In genomic region chr17:5101157-5101556, GRCm38 (mm10) we compare ENCODE assay signal across 17 mouse cellular contexts.
A peak's percentile ranks its signal among the peaks of the same experiment; 100 is the strongest.
DNase-seq lines count a peak whose midpoint lies in the region; ATAC-seq and TF ChIP-seq lines count a peak whose summit lies in the region.
"Had no signal": no experiment of that assay in that cellular context is flagged by ENCODE, and none has a peak within 500 bp of the region (broad histone marks: within the 10 kb centered on the region; RNA-seq: fewer than 3 reads in every experiment).

No protein-coding gene starts in this region.

- no peak overlapping the region for H3K9ac ChIP-seq in lung, embryonic 14.5 days
- H3K9ac ChIP-seq: neural tube, embryonic 12.5 days had no signal

- H3K27ac ChIP-seq in lung, embryonic 14.5 days (ENCODE audit: low read depth): peak overlapping the region; percentile 48; the same call in 1 of the 2 replicates
- H3K27ac ChIP-seq: heart, adult 2 months; limb, embryonic 10.5 days; neural tube, embryonic 12.5 days had no signal

- H3K4me2 ChIP-seq in lung, embryonic 14.5 days: no peak overlapping the region
- H3K4me2 ChIP-seq: neural tube, embryonic 12.5 days had no signal

- no peak for TF ChIP-seq CTCF in lung, embryonic 14.5 days (IDR thresholded peaks at IDR 0.05; ENCODE audit: low read depth)

- no peak for ATAC-seq in lung, embryonic 14.5 days (ENCODE audit: insufficient read depth)
- ATAC-seq: intestine, embryonic 16.5 days had no signal

- DNase-seq in heart, adult 11 months: peak; percentile 79
- no peak for DNase-seq in heart, postnatal 4 days
- no peak for DNase-seq in lung, embryonic 14.5 days
- DNase-seq in lung, postnatal 14 days: no peak
- peak; percentile 34 for DNase-seq in thymus, postnatal 14 days
- no peak for DNase-seq in thymus, postnatal 25 days
- peak; percentile 37 for DNase-seq in thymus, postnatal 4 days
- DNase-seq in adrenal gland, adult (ENCODE audit: inconsistent age in 2 of 2, low spot score in 1 of 2): no peak
- DNase-seq: adrenal gland, postnatal 25 days; cerebellum, postnatal 36 days; heart, adult 2 months; kidney, postnatal 4 days; spleen, adult 18-20 months had no signal

- no peaks in the 10 kb centered on the region for H3K9me3 ChIP-seq in lung, embryonic 14.5 days (ENCODE audit: low read depth, low read length)
- H3K9me3 ChIP-seq: G1E; limb, embryonic 10.5 days; neural tube, embryonic 12.5 days had no signal

- peaks cover 34% of the 10 kb centered on the region for H3K4me1 ChIP-seq in lung, embryonic 14.5 days (ENCODE audit: insufficient read depth)

- 0 out of 2 replicates have a peak, but pooled peaks cover 5% of the 10 kb centered on the region for H3K36me3 ChIP-seq in lung, embryonic 14.5 days (ENCODE audit: insufficient read depth)
- H3K36me3 ChIP-seq: neural tube, embryonic 12.5 days had no signal

- H3K27me3 ChIP-seq in lung, embryonic 14.5 days (ENCODE audit: insufficient read depth, low read length): no peaks in the 10 kb centered on the region
- H3K27me3 ChIP-seq: neural tube, embryonic 12.5 days had no signal

- WGBS in lung, embryonic 14.5 days: 67% methylated on average over 8 of the region's 8 CpGs

- H3K4me3 ChIP-seq in lung, embryonic 14.5 days (ENCODE audit: low read depth, low read length): no peak overlapping the region
- H3K4me3 ChIP-seq: heart, adult 2 months; limb, embryonic 10.5 days; neural tube, embryonic 12.5 days had no signal

Comparison
In these comparisons a context has a peak if more than half of its experiments do, and no peak if none do; other contexts are left out.
1. DNase-seq: peak in heart, adult 11 months (single experiment), thymus, postnatal 14 days (single experiment) and thymus, postnatal 4 days (single experiment); none in heart, postnatal 4 days (single experiment), lung, embryonic 14.5 days (single experiment), lung, postnatal 14 days (single experiment), thymus, postnatal 25 days (single experiment) and adrenal gland, adult (0 of 2).